8 mouse cellular contexts compared by ENCODE assay signal in genomic region chr4:136462839-136463178, GRCm38 (mm10). TPM values are rescaled to one million over a fixed set of nuclear protein-coding genes. Genes with fewer than 3 reads are reported as not detected.
DNase-seq lines count a peak whose midpoint lies in the region; ATAC-seq lines count a peak whose summit lies in the region.

No protein-coding gene starts in this region.

- DNase-seq in adrenal gland, adult 8-10 months = peak; percentile 14
- no peak for DNase-seq in adrenal gland, postnatal 4 days (ENCODE audit: low spot score in 2 of 2)
- DNase-seq in left cerebral cortex, postnatal 25 days (ENCODE audit: low spot score in 2 of 2) = peak; percentile 45 to 64
- DNase-seq in left cerebral cortex, adult 8-10 months (ENCODE audit: low spot score in 2 of 2) = no peak
- DNase-seq in induced T-regulatory cell, adult 2 months (ENCODE audit: low read depth) = peak; percentile 64
- no peak for DNase-seq in thymus, postnatal 10 days (ENCODE audit: low spot score in 2 of 2)

- ATAC-seq in forebrain, embryonic 12.5 days (ENCODE audit: low FRiP score) = peak; percentile 57

- peak overlapping the region; percentile 16; the same call in 1 of the 2 replicates for H3K27ac ChIP-seq in forebrain, embryonic 12.5 days
- H3K27ac ChIP-seq in macrophage = no peak overlapping the region

- no peaks in the 10 kb centered on the region for H3K36me3 ChIP-seq in forebrain, embryonic 12.5 days (replicated peaks)
- H3K36me3 ChIP-seq in macrophage (ENCODE audit: inconsistent target) = no peaks in the 10 kb centered on the region

- H3K4me1 ChIP-seq in forebrain, embryonic 12.5 days = peaks cover 20% of the 10 kb centered on the region

- H3K27me3 ChIP-seq in forebrain, embryonic 12.5 days = peaks cover 48% of the 10 kb centered on the region

- peak overlapping the region; percentile 69 for H3K4me3 ChIP-seq in forebrain, embryonic 12.5 days (replicated peaks)
- peak overlapping the region; percentile 27; the same call in 1 of the 2 replicates for H3K4me3 ChIP-seq in macrophage (ENCODE audit: inconsistent target)

- H3K9me3 ChIP-seq in forebrain, embryonic 12.5 days = no peaks in the 10 kb centered on the region

- peak overlapping the region; percentile 70 for H3K9ac ChIP-seq in forebrain, embryonic 12.5 days

- 1% methylated on average over 8 of the region's 8 CpGs for WGBS in forebrain, embryonic 12.5 days
- WGBS in macrophage (ENCODE audit: missing documents) = 11% methylated on average over 8 of the region's 8 CpGs

- peak overlapping the region; percentile 90 for H3K4me2 ChIP-seq in forebrain, embryonic 12.5 days

- no peaks in the 10 kb centered on the region for H3K79me2 ChIP-seq in macrophage (ENCODE audit: inconsistent target)

- intact Hi-C loops in left cerebral cortex, postnatal 25 days (cut with DNase I) = no loop called here

RNA-seq across cellular contexts. Expression of gene 6030445D17Rik, which starts 0.8 kb away (rescaled TPM):
- under 1 TPM; 0.31 to 0.92 (median 0.50) TPM for total RNA-seq in adrenal gland, adult 8-10 months (2022)
- under 1 TPM; 0.40 to 0.50 TPM for total RNA-seq in adrenal gland, postnatal 4 days (2021)
- total RNA-seq in left cerebral cortex, postnatal 25 days (2021) = under 1 TPM; 0.34 to 0.43 TPM
- total RNA-seq in left cerebral cortex, adult 8-10 months (2022) = under 1 TPM; 0.41 to 0.70 (median 0.64) TPM
- 0.18 TPM in 1 of 2 replicates, not detected in the other for polyA plus RNA-seq in forebrain, embryonic 12.5 days (2016; fragmentation: Nextera tagmentation; extraction: Ambion mirVana)
- 1 to 10 TPM in 9 of 26 experiments, under 1 TPM in 5, not detected in 12; 0.51 to 4.7 (median 1.4) TPM for total RNA-seq in macrophage (2018; cell fraction: chromatin; rRNA removed)
- total RNA-seq in macrophage (2018; cell fraction: cytosol; rRNA removed) = under 1 TPM in 8 of 26 experiments, not detected in 18; 0.05 to 0.52 (median 0.11) TPM
- 10 to 100 TPM in 1 of 26 experiments, 1 to 10 TPM in 8, under 1 TPM in 7, not detected in 10; 0.42 to 12.2 (median 1.1) TPM for total RNA-seq in macrophage (2018; cell fraction: nucleus; rRNA removed)
- 0.13 TPM in 1 of 3 replicates, not detected in the others for polyA plus RNA-seq in macrophage (2018)

RNA-seq across cellular contexts. Expression of gene Luzp1, which starts 6.8 kb away (rescaled TPM):
- total RNA-seq in adrenal gland, adult 8-10 months (2022) = 10 to 100 TPM; 26.4 to 46.4 (median 40.1) TPM
- 10 to 100 TPM; 35.7 to 39.8 TPM for total RNA-seq in adrenal gland, postnatal 4 days (2021)
- total RNA-seq in left cerebral cortex, postnatal 25 days (2021) = 10 to 100 TPM; 80.2 to 85.7 TPM
- 10 to 100 TPM; 64.7 to 98.2 (median 71.4) TPM for total RNA-seq in left cerebral cortex, adult 8-10 months (2022)
- polyA plus RNA-seq in forebrain, embryonic 12.5 days (2016; fragmentation: Nextera tagmentation; extraction: Ambion mirVana) = 83.6 and 101 TPM in 2 replicates
- total RNA-seq in macrophage (2018; cell fraction: chromatin; rRNA removed) = 100 to 1,000 TPM in 1 of 26 experiments, 10 to 100 TPM in 25; 28.4 to 140 (median 56.3) TPM
- 10 to 100 TPM; 12.0 to 33.2 (median 19.7) TPM for total RNA-seq in macrophage (2018; cell fraction: cytosol; rRNA removed)
- total RNA-seq in macrophage (2018; cell fraction: nucleus; rRNA removed) = 100 to 1,000 TPM in 1 of 26 experiments, 10 to 100 TPM in 25; 18.3 to 128 (median 47.0) TPM
- polyA plus RNA-seq in macrophage (2018) = 11.1 to 15.6 TPM (median 13.1 TPM) in 3 replicates

RNA-seq across cellular contexts. Expression of gene Htr1d, which starts 39.5 kb away (rescaled TPM):
- under 1 TPM in 1 of 4 experiments, not detected in 3; 0.19 TPM for total RNA-seq in adrenal gland, adult 8-10 months (2022)
- under 1 TPM; 0.34 to 0.99 TPM for total RNA-seq in adrenal gland, postnatal 4 days (2021)
- 1 to 10 TPM; 3.8 to 7.4 TPM for total RNA-seq in left cerebral cortex, postnatal 25 days (2021)
- total RNA-seq in left cerebral cortex, adult 8-10 months (2022) = 10 to 100 TPM in 1 of 4 experiments, 1 to 10 TPM in 3; 6.4 to 10.4 (median 8.2) TPM
- 0.23 and 0.59 TPM in 2 replicates for polyA plus RNA-seq in forebrain, embryonic 12.5 days (2016; fragmentation: Nextera tagmentation; extraction: Ambion mirVana)
- not detected for total RNA-seq in macrophage (2018; cell fraction: chromatin; rRNA removed)
- total RNA-seq in macrophage (2018; cell fraction: cytosol; rRNA removed) = not detected
- not detected for total RNA-seq in macrophage (2018; cell fraction: nucleus; rRNA removed)
- polyA plus RNA-seq in macrophage (2018) = not detected in 3 replicates

Comparison
In these comparisons a context has a peak if more than half of its experiments do, and no peak if none do; other contexts are left out.
1. DNase-seq: peak in adrenal gland, adult 8-10 months (single experiment), left cerebral cortex, postnatal 25 days (2 of 2) and induced T-regulatory cell, adult 2 months (single experiment); none in adrenal gland, postnatal 4 days (0 of 2), left cerebral cortex, adult 8-10 months (0 of 2) and thymus, postnatal 10 days (0 of 2).